Mouse (Mus musculus) heart, postnatal 14 days (tissue): ENCODE measurements around the gene Fitm2. TPM values are rescaled to one million over a fixed set of nuclear protein-coding genes. Genes with fewer than 3 reads are reported as not detected.
A peak's percentile ranks its signal among the peaks of the same experiment; 100 is the strongest.

Experiments
- DNase-seq, 2 experiments: peaks; one replicate each; pipeline ENCODE4 v3.0.0; 2021 to 2022
- intact Hi-C: fragments of 180-260 bp; cut with DNase I; formaldehyde crosslinking; loops from one replicate; pipeline ENCODE4 v1.15.1; 2025
- total RNA-seq, 2 experiments: library from RNA; stranded (reverse); gene quantifications; 2 replicates each; pipeline ENCODE4 v1.2.3; 2021

The Fitm2 gene
- total RNA-seq, 2 experiments from 2014 or later = 145 to 152 TPM

DNA sequence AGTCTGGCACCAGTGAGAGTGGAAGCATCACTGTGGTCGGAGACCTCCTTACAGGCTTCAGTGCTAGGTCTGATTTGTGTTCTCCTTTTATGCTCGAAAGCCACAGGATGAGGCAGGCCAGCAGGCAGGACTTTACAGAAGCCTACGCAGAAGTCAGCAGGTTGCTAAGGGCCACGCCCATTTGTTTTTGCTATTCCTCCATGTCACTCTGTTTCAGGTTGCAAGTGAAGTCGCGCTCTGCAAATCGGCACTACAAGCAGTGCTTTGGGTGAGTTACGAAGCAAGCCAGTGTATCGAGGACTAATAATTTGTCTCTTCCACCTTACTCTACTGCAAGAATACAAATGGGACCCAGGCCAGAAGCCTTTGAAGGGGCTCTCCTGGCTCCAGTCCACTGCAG is 41.1 kb downstream of the Fitm2 start:
- DNase-seq = no peak
- intact Hi-C loops = no loop called here

DNA sequence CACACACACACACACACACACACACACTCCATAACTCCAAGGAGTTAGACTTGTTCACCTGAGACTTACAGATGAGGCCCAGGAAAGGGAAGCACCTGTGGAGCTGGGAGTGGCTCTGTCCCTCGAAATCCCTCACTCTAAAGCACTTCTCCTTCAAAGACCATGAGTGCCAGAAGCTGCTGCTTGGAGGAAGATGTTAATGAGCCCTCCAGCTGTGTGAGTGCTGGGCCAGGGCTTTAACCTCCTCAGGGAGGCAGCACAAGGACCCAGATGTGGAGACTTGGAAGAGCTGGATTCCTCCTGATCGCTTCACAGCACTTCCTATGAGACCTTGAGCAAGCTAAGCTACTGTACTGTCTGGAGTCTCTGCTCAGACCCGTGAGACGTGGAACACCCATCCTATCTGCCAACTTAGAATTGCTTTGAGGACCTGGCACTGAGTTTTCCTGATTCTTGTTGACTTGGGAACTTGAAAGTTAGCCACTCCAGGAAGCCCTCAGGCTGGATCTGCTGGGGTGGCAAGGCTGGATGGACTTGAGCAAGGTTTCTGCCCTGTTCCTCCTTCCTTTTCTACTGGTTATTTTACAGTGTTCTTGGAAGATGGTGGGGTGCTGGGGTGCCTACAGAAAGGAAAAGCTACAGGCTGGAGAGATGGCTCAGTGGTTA is 44.0 kb downstream of the Fitm2 start:
- intact Hi-C loops = no loop called here
- no peak for DNase-seq

DNA sequence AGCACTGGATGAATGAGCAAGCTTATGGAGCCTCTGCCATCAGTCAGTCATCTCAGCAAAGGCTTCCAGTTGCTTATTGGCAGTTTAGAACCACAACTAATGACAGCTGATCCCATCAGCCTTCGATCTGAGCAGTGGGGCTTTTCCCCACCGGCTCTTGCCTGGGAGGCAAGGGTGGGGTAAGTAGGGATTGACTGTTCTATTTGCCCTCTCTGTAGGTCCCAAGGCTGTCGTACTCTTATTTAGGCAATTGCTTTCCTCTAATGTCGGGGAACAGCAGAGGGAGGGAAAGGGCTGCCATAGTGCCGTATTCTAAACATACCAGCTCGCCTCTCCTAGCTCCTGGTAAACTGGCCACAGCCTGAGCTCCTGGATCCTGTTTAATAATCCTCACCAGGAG is 47.8 kb downstream of the Fitm2 start, which contains the start of gene Oser1:
Oser1 (minus strand) TSS at position 101 of the 400 bp plus-strand sequence.
- no peak for DNase-seq
- intact Hi-C loops = no loop called here

DNA sequence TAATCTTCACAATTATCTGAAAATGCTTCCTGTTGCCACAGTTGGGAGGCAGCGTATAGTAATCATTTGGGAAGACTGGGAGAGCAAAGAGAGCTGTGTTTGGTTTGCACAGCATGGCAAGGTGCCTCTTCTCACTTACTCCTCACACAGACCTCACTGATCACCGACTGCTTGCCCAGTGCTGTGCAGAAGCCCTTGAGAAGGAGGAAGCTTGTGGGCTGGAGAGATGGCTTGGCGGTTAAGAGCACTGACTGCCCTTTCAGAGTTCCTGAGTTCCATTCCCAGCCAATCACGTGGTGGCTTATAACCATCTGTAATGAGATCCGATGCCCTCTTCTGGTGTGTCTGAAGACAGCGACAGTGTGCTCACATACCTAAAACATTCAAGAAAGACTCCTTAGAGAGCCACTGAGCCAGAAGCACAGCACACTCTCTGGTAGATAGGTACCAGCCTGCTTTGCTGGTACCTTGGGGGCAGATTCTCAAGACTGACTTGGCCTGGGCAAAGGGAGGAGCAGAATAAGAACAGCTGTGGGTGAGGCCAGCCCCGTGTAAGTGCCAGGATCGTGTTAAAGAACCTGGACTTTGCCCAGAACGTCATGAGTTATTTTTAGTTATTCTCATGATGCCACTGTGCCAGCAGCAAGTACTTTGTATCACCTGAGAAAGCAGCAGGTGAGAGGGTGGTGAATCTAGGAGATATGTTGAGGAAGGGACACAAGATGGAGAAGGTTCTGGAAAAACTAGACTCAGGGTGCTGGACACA is 49.4 kb downstream of the Fitm2 start:
- no peak for DNase-seq
- intact Hi-C loops = no loop called here

DNA sequence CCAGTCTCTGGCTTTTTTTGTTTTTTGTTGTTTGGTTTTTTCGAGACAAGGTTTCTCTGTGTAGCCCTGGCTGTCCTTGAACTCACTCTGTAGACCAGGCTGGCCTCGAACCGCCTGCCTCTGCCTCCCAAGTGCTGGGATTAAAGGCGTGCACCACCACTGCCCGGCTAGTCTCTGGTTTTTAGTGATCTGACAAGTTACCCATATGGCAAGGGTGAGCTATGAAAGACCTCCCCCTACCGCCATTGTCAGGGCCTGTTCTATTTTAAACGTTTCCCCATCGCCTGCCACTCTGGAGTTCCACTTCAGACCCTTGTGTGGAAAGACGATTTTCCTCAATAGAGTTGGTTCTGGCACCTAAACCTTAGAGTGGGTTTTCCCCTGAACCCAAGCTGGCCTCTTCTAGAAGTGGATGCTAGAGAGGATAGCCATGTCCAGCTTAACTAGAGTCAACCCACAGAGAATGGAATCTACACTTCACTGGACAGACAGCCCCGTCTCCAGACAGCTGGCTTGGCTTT is 52.0 kb downstream of the Fitm2 start:
- intact Hi-C loops = loop anchor here (2.0 kb wide), 1 partner anchor 52 kb away; the partner anchor contains the start of gene Fitm2
- DNase-seq = no peak

DNA sequence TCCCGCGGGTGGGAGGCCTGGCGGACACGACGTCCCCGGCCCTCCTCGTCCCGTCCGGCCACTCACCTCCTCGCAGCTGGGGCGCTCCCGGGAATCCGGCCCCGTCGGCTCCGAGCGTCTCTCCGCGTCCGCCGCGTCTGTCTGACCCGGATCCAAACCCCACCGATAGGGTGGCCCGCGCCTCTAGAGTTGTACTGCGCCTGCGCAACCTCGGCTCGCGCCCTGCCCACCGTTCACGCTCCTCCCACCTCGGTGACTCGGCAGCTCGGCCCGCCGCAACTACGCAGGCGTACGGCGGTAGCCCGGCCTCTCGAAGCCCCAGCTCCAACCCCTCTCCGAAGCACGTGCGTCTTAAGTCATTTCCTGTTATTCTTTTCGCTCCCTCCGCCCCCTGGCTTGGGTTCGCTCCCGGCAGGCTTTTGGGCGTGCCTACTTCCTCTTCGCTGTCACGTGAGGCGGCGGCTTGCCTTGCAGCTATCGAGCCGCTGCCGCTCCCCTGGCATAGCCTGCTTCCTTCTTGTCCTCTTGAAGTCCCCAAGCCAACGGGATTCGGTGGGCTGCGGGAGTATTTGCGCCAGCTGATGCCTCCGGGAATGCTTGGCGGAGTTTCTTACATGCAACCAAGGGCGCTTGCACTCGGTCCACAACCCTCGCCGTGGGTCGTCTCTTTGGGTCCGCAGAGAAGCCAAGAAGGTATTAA is 52.9 kb downstream of the Fitm2 start:
- intact Hi-C loops = loop anchor here (2.0 to 5.0 kb wide), 2 partner anchors 53 to 487 kb away; partner anchors contain the start of genes Fitm2 and Srsf6
- peak; percentile 99 for DNase-seq

DNA sequence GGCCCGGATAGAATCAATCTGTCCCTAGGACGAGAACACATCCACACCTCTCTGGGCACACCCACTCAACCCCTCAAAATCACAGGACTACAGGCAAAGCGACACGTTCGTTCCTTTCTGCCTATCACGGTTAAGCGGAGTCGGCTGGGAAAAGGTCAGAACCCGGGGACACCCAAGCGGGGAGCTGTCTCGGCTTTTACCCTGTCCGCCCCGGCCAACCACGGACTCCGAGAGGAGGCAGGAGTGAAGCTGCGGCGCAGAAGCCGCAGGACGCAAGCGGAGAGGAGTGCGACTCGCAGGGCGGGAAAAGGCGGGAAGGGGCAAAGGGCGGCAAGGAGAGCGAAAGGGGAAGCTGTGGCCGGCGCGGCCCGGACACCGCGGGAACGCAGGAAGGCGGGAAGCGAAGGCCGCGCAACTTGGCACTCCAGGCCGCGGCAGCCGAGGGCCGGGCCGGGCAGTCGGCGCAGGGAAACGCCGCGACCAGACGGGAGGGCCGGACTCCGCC is 53.5 kb downstream of the Fitm2 start:
- no peak for DNase-seq
- intact Hi-C loops = loop anchor here (5.0 kb wide), 1 partner anchor 487 kb away; the partner anchor contains the start of gene Srsf6

DNA sequence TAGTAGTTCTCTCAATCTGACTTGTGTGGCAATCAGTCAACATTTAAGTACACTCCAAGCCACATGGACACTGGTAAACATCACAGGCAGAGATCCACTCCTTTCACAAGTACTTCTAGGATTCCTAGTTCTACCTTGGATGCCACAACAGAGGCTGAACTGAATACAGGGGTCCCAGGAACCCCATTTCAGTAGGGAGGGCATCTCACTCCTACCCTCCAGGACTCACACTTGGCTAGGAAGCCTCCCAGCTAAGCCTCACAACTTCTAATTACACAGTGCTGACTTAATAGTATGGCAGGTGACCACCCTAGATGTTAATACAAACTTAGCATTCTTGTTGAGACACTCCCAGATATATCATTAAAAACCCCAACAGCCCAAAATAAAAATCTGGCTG is 54.6 kb downstream of the Fitm2 start:
- no peak for DNase-seq
- intact Hi-C loops = loop anchor here (5.0 kb wide), 1 partner anchor 486 kb away; the partner anchor contains the start of gene Srsf6

DNA sequence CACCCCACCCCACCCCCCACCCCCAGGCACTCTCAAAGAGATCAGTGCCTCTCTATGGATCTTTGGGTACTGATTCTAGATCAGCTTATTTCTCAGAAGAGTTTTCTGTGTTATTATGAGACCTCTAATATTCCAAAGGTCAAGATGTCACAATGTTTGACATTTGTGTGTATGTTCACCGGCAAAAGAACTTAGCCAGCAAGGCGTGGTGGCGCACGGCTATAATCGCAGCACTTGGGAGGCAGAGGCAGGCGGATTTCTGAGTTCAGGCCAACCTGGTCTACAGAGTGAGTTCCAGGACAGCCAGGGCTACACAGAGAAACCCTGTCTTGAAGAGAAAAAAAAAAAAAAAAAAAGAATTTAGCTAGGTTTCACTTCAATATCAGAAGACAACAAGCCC is 55.4 kb downstream of the Fitm2 start:
- no peak for DNase-seq
- intact Hi-C loops = loop anchor here (5.0 kb wide), 1 partner anchor 485 kb away; the partner anchor contains the start of gene Srsf6

Other genes with a start within 250 kb of the Fitm2 start
- gene Jph2, start 74.6 kb downstream of the Fitm2 start, total RNA-seq = 100 to 1,000 TPM; 401 to 402 TPM
- gene Oser1, start 47.9 kb downstream of the Fitm2 start, total RNA-seq = 10 to 100 TPM; 22.3 to 25.3 TPM
- not detected for gene Gdap1l1, start 34.2 kb downstream of the Fitm2 start, total RNA-seq
- not detected for gene R3hdml, start 19.7 kb upstream of the Fitm2 start, total RNA-seq
- under 1 TPM in 1 of 2 experiments, not detected in 1; 0.05 TPM for gene Hnf4a, start 34.2 kb upstream of the Fitm2 start, total RNA-seq
- gene Ttpal, start 129.7 kb upstream of the Fitm2 start, total RNA-seq = 10 to 100 TPM; 13.6 to 13.9 TPM
- 100 to 1,000 TPM; 360 to 363 TPM for gene Serinc3, start 172.5 kb upstream of the Fitm2 start, total RNA-seq
- gene Pkig, start 185.8 kb upstream of the Fitm2 start, total RNA-seq = 100 to 1,000 TPM; 183 to 188 TPM